Mouse (Mus musculus) limb, embryonic 13.5 days (tissue): ENCODE data around the gene Zmynd8. TPM values are rescaled to one million over a fixed set of nuclear protein-coding genes. Genes with fewer than 3 reads are reported as not detected.

Experiments used
- ATAC-seq: fragments of 200-750 bp; cut with Nextera tagmentation; 2 replicates; pipeline ENCODE4 v1.8.0; 2017; ENCODE audit warnings: low read depth, moderate number of reproducible peaks, moderate TSS enrichment; ENCODE audit not compliant: low FRiP score
- H3K27ac ChIP-seq: fragments of 300-500 bp; sonication (generic); 2 replicates; pipeline ENCODE4 v1.5.1; 2015; ENCODE audit warnings: inconsistent platforms, mild to moderate bottlenecking, moderate library complexity
- H3K27me3 ChIP-seq: fragments of 300-500 bp; sonication (generic); 2 replicates; pipeline ENCODE4 v1.6.1; 2015; ENCODE audit warnings: mild to moderate bottlenecking, inconsistent platforms
- H3K36me3 ChIP-seq: fragments of 300-500 bp; sonication (generic); 2 replicates; pipeline ENCODE4 v1.6.1; 2015; ENCODE audit warnings: inconsistent platforms, mild to moderate bottlenecking, moderate library complexity
- H3K4me1 ChIP-seq: fragments of 300-500 bp; sonication (generic); 2 replicates; pipeline ENCODE4 v1.6.1; 2015; ENCODE audit warnings: inconsistent platforms
- H3K4me2 ChIP-seq: fragments of 300-500 bp; sonication (generic); replicated peaks from 2 replicates; pipeline ENCODE4 v1.6.1; 2015; ENCODE audit warnings: inconsistent platforms, mild to moderate bottlenecking, moderate library complexity
- H3K4me3 ChIP-seq: fragments of 300-500 bp; sonication (generic); 2 replicates; pipeline ENCODE4 v1.5.1; 2015; ENCODE audit warnings: moderate library complexity, mild to moderate bottlenecking, inconsistent platforms
- H3K9ac ChIP-seq: fragments of 300-500 bp; sonication (generic); 2 replicates; pipeline ENCODE4 v1.6.1; 2015; ENCODE audit warnings: mild to moderate bottlenecking, inconsistent platforms
- H3K9me3 ChIP-seq: fragments of 300-500 bp; sonication (generic); 2 replicates; pipeline ENCODE4 v1.6.1; 2016; ENCODE audit warnings: inconsistent platforms
- WGBS: fragments of 180-500 bp; shearing (Covaris S2); methylation state at CpG from one replicate; pipeline ENCODE4 v1.1.7; 2015; 5-methylcytosine and 5-hydroxymethylcytosine counted together
- microRNA-seq: library from miRNA; unstranded; fragments of <30 nt; microRNA quantifications from one replicate; pipeline ENCODE4, GENCODE M21; 2016
- polyA plus RNA-seq: library from polyadenylated mRNA; unstranded; fragments of >200 nt; fragmentation: Nextera tagmentation; extraction: Ambion mirVana; gene quantifications from 2 replicates; pipeline ENCODE4 v1.2.1, GENCODE M21; 2015

Gene Zmynd8
- polyA plus RNA-seq, 1 experiment from 2014 or later, result 65.7 TPM

GRCm38 (mm10) chr2:165742210-165742786 lies 156.5 kb downstream of the Zmynd8 start:
- no peak overlapping the region for H3K4me3 ChIP-seq
- H3K27ac ChIP-seq, result no peak overlapping the region
- no peak for ATAC-seq
- H3K9ac ChIP-seq, result no peak overlapping the region
- peaks cover 35% of the 10 kb centered on the region for H3K4me1 ChIP-seq
- no peaks in the 10 kb centered on the region for H3K9me3 ChIP-seq
- WGBS, result 36% methylated on average over 21 of the region's 21 CpGs
- no peaks in the 10 kb centered on the region for H3K36me3 ChIP-seq
- H3K27me3 ChIP-seq, result peaks cover 9% of the 10 kb centered on the region; the same call in 1 of the 2 replicates
- H3K4me2 ChIP-seq, result no peak overlapping the region

- 0 out of 2 replicates have a peak overlapping the region, but pooled peaks have one; percentile 28 for H3K27ac ChIP-seq
- 0 out of 2 replicates have a peak overlapping the region, but pooled peaks have one; percentile 11 for H3K4me2 ChIP-seq
- H3K9ac ChIP-seq, result no peak overlapping the region; the same call in 1 of the 2 replicates
- ATAC-seq, result no peak
- H3K27me3 ChIP-seq, result peaks cover 9% of the 10 kb centered on the region; the same call in 1 of the 2 replicates
- 18% methylated on average over 11 of the region's 11 CpGs for WGBS
- H3K4me1 ChIP-seq, result peaks cover 35% of the 10 kb centered on the region
- no peaks in the 10 kb centered on the region for H3K9me3 ChIP-seq
- H3K4me3 ChIP-seq, result no peak overlapping the region
- no peaks in the 10 kb centered on the region for H3K36me3 ChIP-seq
Observed at GRCm38 (mm10) chr2:165741526-165742050, 157.2 kb downstream of the Zmynd8 start.

- H3K27ac ChIP-seq, result peak overlapping the region; percentile 28; the same call in 1 of the 2 replicates
- H3K4me3 ChIP-seq, result no peak overlapping the region
Observed at GRCm38 (mm10) chr2:165740982-165741381, 157.8 kb downstream of the Zmynd8 start.

GRCm38 (mm10) chr2:165740381-165740780 lies 158.4 kb downstream of the Zmynd8 start:
- Histone ChIP-seq H3K27ac (0 out of 2 replicates have a peak overlapping the region, but pooled peaks have one; percentile 44), H3K9ac (no peak overlapping the region), H3K36me3 (no peaks in the 10 kb centered on the region), H3K27me3 (peaks cover 6% of the 10 kb centered on the region; the same call in 1 of the 2 replicates), H3K4me1 (peaks cover 32% of the 10 kb centered on the region), H3K4me3 (no peak overlapping the region), H3K4me2 (no peak overlapping the region), H3K9me3 (no peaks in the 10 kb centered on the region)
- WGBS, result 32% methylated on average over 5 of the region's 5 CpGs
- no peak for ATAC-seq

More at GRCm38 (mm10) chr2:165740982-165741381, 157.8 kb downstream of the Zmynd8 start:
- 4% methylated on average over 9 of the region's 9 CpGs for WGBS
- H3K9ac ChIP-seq, result no peak overlapping the region
- peaks cover 35% of the 10 kb centered on the region for H3K4me1 ChIP-seq
- no peak overlapping the region for H3K4me2 ChIP-seq
- H3K9me3 ChIP-seq, result no peaks in the 10 kb centered on the region
- H3K27me3 ChIP-seq, result peaks cover 6% of the 10 kb centered on the region; the same call in 1 of the 2 replicates
- ATAC-seq, result peak; percentile 70
- H3K36me3 ChIP-seq, result no peaks in the 10 kb centered on the region

- H3K27ac ChIP-seq, result no peak overlapping the region
- no peaks in the 10 kb centered on the region for H3K36me3 ChIP-seq
- 0 out of 2 replicates have a peak, but pooled peaks cover 4% of the 10 kb centered on the region for H3K9me3 ChIP-seq
- H3K4me3 ChIP-seq, result no peak overlapping the region
- H3K9ac ChIP-seq, result no peak overlapping the region
- ATAC-seq, result no peak
- 32% methylated on average over 2 of the region's 2 CpGs for WGBS
- peaks cover 7% of the 10 kb centered on the region for H3K27me3 ChIP-seq
- no peak overlapping the region for H3K4me2 ChIP-seq
- H3K4me1 ChIP-seq, result peaks cover 47% of the 10 kb centered on the region
Observed at GRCm38 (mm10) chr2:165736297-165736696, 162.5 kb downstream of the Zmynd8 start.

Small RNA genes lying within 50 kb of the gene (microRNA-seq; reads per million reads assigned to microRNA genes)
- not detected for gene Gm22692

Other genes starting within 250 kb of the Zmynd8 start
- gene Ncoa3, start 93.6 kb upstream of the Zmynd8 start, polyA plus RNA-seq, result 14.0 and 17.4 TPM in 2 replicates